Mouse (Mus musculus): ENCODE data around the gene A2ml1. TPM values are rescaled to one million over a fixed set of nuclear protein-coding genes. Genes with fewer than 3 reads are reported as not detected.

Gene A2ml1
- polyA plus RNA-seq (2012; rRNA removed): not detected in 2 replicates

DNA sequence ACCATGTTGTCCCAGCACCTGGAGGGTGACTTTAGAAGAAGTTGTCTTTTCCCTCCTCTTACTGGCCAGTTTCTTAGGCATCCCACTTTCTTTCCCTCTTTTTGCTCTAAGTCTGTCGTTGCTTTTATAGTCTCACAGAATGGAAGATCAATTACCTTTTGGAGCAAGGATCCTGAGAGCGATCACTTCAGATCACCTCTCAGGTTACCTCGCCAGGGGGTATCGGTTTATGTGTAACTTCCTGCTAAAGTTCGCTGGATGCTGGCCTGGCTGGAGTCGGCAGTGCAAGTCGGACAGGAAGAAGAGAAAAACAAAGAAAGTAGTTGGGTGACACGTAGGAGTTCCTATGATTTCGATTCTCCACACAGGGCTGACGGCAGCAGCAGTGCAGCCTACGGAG, at the start of gene A2ml1:
Gene A2ml1, minus strand, starts transcription at position 101 of the 400 bp plus-strand sequence.

DNA sequence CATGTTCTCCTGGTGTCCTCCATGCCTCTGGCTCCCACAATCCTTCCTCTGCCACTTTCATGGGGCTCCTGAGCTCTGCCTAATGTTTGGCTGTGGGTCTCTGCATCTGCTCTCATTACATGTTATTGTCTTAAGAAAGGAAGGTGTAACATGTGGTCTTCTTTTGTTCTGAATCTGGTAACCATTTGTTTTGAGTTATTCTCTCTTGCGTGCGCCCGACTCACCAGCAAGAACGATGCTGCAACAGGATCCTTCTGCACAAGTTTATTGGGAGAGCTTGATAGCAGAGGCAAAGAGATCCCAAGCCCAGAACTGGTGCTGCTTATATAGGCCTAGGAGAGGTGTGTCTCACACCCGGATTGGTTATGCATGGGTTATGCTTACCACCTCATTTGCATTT, 42.0 kb upstream of the A2ml1 start, which contains the start of gene Klrb1a:
Gene Klrb1a, minus strand, starts transcription at position 101 of the 400 bp plus-strand sequence.

DNA sequence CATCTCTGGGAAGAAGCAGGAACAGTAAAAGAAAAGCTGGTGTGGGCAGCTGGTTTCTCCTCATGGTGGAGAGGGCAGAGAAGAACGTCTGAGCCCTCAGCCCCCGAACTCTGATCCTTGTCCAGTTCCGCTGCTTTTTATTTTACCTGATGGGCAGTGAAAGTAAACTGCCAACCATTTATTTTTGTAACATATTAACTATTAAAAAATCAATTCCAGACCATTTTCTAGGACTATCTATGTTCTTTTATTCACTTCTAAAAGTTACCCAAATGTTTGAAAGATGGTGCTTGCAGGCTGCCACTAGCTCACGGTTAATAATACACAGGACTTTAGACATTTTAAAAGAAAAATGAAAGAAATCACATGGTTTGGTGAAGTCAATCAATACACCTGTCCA, 54.8 kb downstream of the A2ml1 start, which contains the start of gene Pzp:
Gene Pzp, minus strand, starts transcription at position 120 of the 400 bp plus-strand sequence.

Other genes starting within 250 kb of the A2ml1 start
- 28.6 and 40.2 TPM in 2 replicates for gene Tulp3, start 225.8 kb downstream of the A2ml1 start, polyA plus RNA-seq (2012; rRNA removed)
- 64.5 and 65.9 TPM in 2 replicates for gene Rhno1, start 218.7 kb downstream of the A2ml1 start, polyA plus RNA-seq (2012; rRNA removed)
- 95.8 and 111 TPM in 2 replicates for gene Foxm1, start 218.6 kb downstream of the A2ml1 start, polyA plus RNA-seq (2012; rRNA removed)
- 2.0 and 2.1 TPM in 2 replicates for gene Tex52, start 206.2 kb downstream of the A2ml1 start, polyA plus RNA-seq (2012; rRNA removed)
- not detected in 2 replicates for gene Gm44596, start 206.1 kb downstream of the A2ml1 start, polyA plus RNA-seq (2012; rRNA removed)
- gene Nrip2, start 182.3 kb downstream of the A2ml1 start, polyA plus RNA-seq (2012; rRNA removed): 1.3 and 1.8 TPM in 2 replicates
- gene Itfg2, start 156.7 kb downstream of the A2ml1 start, polyA plus RNA-seq (2012; rRNA removed): 24.8 and 32.7 TPM in 2 replicates
- gene Fkbp4, start 142.9 kb downstream of the A2ml1 start, polyA plus RNA-seq (2012; rRNA removed): 350 and 510 TPM in 2 replicates
- gene Pzp, start 54.9 kb downstream of the A2ml1 start, polyA plus RNA-seq (2012; rRNA removed): 0.75 and 2.4 TPM in 2 replicates
- gene Klrb1a, start 41.9 kb upstream of the A2ml1 start, polyA plus RNA-seq (2012; rRNA removed): not detected in 2 replicates
- gene Clec2h, start 80.8 kb upstream of the A2ml1 start, polyA plus RNA-seq (2012; rRNA removed): not detected in 2 replicates
- not detected in 2 replicates for gene Klrb1, start 141.5 kb upstream of the A2ml1 start, polyA plus RNA-seq (2012; rRNA removed)
- 0.06 TPM in 2 replicates for gene Klrb1c, start 207.6 kb upstream of the A2ml1 start, polyA plus RNA-seq (2012; rRNA removed)
- not detected in 2 replicates for gene Gm44511, start 244.7 kb upstream of the A2ml1 start, polyA plus RNA-seq (2012; rRNA removed)
- gene Klrb1b, start 244.7 kb upstream of the A2ml1 start, polyA plus RNA-seq (2012; rRNA removed): 0.04 TPM in 1 of 2 replicates, not detected in the other